Mouse (Mus musculus) spleen, adult 12 weeks (tissue): ENCODE results near the gene Wdr90.
"Not testable (repeated sequence)": the region's sequence is repeated elsewhere in the genome, so short reads cannot be mapped to it uniquely, and the experiment has no call there.

Experiments used
- DNase-seq: peaks from one replicate; pipeline ENCODE4 v3.0.0; 2022; ENCODE audit warnings: low spot score

Gene Wdr90

DNA sequence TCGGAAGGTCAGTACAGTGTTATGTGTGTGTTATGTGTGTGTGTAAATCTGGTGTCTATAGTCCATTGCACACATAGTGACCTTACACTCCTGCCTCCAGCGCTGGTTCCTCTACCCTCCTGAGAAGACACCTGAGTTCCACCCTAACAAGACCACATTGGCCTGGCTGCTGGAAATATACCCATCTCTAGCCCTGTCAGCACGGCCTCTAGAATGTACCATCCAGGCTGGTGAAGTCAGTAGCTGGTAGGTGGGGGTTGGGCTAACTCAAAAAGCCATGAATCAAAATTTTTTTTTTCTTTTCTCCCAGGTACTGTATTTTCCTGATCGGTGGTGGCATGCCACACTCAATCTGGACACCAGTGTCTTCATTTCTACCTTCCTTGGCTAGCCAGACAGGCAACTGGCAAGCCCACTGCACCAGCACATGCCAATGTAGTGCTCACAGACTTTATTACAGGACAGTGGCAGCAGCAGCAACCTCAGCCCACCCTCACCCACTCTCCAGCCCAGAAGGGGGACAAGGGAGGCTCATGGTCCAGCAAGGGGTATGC, 31.0 kb downstream of the Wdr90 start:
- DNase-seq: no peak

DNA sequence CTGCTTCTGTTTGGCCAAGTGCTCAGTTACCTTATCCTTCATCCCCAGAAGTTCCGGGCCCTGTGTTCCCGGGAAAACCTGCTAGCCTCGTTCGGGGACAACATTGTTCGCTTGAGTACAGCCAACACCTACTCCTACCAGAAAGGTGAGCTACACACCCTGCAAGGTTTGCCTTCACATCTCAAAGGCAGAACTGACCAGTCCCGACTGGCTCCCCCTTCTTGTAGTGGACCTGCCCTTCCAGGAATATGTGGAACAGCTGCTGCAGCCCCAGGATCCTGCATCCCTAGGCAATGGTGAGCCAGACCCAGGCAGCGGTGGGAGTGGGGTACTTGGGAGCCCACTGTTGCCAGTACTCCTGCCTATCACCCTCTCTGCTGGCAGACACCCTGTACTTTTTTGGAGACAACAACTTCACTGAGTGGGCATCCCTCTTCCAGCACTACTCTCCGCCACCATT, 31.7 kb downstream of the Wdr90 start:
- DNase-seq: no peak

DNA sequence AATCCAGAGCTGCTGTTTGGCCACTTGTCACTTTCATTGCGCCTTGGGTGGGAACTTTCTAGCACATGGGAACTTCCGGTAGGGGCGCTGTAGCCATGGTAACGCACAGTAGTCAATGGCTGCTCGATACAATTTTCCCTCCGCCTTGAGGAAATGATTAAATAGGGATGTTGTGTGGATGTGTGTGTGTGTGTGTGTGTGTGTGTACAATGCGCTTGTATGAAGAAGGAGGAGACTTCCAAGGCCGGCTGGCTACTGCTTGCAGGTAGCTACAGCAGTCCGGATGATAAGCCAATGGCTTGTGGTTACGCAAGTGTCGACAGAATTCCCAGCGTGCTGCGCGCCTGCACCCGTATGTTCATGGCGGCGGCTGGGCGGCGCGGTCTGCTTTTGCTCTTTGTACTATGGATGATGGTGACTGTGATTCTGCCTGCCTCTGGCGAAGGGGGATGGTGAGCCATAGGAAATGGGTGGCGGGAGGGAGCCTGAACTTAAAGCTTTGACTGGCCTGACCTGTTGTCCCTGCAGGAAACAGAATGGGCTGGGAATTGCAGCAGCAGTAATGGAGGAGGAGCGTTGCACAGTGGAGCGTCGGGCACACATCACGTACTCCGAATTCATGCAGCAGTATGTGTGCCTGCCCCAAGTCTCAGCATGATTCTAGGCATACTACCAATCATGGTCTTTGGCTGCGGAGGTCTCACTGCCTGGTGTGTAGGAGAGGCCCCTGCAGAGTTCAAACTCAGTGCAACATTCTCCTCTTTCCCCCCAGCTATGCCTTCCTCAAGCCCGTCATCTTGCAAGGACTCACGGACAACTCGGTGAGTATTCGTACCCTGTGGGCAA, 32.4 kb downstream of the Wdr90 start, which contains the start of gene Jmjd8:
Gene Jmjd8, plus strand, starts transcription at position 156 of the 846 bp plus-strand sequence.
- peak; percentile 56 for DNase-seq

DNA sequence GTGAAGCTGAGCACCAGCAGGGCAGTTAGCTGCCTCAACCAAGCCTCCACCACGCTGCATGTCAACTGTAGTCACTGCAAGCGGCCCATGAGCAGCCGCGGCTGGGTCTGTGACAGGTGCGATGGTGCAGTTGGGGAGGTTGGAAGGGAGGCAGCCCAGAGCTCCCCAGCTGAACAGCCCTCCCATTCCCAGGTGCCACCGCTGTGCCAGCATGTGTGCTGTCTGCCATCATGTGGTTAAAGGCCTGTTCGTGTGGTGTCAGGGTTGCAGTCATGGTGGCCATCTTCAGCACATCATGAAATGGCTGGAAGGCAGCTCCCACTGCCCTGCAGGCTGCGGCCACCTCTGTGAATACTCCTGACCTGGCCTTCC, 33.1 kb downstream of the Wdr90 start:
- DNase-seq: no peak

DNA sequence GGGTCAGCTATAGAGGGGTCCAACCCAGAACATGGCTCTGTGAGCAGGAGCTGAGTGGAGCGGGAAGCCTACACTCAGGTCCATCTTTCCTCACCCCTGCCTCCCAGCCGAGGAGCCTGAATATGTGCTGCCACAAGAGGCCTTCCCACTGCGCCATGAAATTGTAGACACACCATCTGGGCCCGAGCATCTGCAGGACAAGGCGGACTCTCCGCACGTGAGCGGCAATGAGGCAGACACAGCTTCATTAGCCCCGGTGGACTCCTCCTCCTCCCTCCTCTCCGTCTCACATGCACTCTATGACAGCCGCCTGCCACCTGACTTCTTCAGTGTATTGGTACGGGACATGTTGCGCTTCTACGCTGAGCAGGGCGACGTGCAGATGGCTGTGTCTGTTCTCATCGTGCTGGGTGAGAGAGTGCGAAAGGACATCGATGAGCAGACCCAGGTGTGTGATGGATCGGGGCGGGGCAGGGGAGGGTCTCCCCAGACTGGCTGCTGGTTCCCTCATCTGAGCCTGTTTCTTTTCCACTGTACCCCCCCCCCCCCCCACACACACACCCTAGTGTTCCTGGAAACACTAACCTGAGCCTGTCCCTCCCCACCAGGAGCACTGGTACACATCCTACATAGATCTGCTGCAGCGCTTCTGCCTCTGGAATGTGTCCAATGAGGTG, 33.6 kb downstream of the Wdr90 start:
- no peak for DNase-seq

DNA sequence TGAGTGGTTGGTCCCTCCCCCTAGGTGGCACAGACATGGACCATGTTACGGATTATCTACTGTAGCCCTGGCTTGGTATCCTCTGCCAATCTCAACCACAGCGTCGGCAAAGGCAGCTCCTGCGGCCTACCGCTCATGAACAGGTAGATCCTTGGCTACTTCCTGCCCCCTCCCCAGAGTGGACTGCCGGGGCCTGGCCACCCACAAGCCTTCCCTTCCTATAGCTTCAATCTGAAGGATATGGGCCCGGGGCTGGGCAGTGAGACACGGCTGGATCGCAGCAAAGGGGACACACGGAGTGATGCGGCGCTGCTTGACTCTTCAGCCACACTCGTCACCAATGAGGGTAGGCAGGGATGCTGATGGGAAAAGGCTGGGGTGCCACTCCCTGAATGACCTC, 34.3 kb downstream of the Wdr90 start:
- no peak for DNase-seq

DNA sequence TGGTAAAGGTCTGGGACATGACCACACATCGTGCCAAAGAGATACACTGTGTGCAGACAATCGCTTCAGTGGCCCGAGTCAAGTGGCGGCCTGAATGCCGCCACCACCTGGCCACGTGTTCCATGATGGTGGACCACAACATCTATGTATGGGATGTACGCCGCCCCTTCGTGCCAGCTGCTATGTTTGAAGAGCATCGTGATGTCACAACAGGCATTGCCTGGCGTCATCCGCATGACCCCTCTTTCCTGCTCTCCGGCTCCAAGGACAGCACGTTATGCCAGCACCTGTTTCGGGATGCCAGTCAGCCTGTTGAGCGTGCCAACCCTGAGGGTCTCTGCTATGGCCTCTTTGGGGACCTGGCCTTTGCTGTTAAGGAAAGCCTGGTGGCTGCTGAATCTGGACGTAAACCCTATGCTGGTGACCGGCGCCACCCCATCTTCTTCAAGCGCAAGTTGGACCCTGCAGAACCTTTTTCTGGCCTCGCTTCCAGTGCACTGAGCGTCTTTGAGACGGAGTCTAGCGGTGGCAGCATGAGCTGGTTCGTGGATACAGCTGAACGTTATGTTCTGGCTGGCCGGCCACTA, 35.2 kb downstream of the Wdr90 start:
- DNase-seq: no peak

DNA sequence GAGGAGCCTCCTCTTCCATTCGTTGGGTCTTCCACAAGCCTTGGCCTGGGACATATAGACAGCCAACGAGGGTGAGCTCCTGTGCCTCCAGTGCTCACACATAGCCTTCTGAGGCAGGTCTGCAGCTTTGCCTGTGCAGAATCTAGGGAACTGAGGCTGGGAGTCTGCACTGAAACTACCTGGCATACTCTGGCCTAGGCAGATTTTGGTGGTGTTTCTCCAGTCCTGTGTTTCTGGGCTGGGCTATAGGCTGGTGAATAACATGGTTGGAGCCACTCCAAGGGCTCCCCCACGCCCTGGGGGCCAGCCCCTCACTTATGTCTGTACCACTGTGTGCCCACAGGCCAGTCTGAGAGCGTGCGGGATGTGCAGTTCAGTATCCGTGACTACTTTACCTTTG, 36.0 kb downstream of the Wdr90 start:
- DNase-seq: no peak

DNA sequence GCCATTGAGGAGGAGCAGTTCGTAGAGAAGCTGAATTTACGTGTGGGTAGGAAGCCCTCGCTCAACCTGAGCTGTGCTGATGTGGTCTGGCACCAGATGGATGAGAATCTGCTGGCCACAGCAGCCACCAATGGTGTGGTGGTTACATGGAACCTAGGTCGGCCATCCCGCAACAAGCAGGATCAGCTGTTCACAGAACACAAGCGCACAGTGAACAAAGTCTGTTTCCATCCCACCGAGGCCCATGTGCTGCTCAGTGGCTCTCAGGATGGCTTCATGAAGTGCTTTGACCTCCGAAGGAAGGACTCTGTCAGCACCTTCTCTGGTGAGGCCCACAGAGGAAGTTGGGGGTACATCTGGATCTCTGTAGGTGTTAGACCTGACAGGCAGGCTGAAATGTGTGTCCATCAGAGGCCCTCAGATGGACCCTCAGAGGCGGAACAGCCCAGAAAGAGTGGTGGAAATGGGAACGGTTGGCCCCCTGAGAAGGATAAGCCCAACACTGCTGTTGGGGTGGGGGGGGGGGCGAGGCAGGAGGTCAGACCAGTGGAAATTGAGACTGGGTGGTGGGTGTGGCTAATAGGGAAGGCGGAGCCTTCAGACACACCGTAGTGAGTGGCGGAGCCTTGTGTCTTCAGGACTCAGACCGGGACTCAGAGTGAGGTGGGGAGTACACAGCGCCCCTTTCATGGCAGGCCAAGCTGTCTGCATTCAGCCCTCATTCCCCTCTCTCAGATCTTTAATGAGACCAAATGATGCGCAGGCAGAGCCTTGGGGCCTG, 36.7 kb downstream of the Wdr90 start:
- no peak for DNase-seq

DNA sequence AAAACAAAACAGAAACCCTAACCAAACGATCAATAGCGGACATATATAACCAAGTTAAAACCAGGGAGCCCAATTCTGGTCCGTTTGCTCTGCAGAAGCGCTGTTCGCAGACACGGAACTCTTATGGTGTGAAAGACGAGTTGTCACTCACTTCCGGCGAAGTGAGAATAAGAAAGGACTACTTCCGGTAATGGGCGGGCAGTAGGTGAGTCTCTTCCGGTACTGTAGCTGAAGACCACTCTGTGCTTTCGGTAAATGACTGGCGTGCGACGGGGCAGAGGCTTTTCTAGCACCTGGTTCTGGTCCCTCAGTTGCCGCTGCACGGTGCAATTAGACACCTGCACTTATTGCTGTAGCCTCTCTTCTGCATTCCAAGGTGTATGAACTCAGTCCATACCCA, 37.8 kb downstream of the Wdr90 start, which contains the start of gene Wdr24:
Gene Wdr24, plus strand, starts transcription at position 176 of the 400 bp plus-strand sequence.
- DNase-seq: peak; percentile 65

DNA sequence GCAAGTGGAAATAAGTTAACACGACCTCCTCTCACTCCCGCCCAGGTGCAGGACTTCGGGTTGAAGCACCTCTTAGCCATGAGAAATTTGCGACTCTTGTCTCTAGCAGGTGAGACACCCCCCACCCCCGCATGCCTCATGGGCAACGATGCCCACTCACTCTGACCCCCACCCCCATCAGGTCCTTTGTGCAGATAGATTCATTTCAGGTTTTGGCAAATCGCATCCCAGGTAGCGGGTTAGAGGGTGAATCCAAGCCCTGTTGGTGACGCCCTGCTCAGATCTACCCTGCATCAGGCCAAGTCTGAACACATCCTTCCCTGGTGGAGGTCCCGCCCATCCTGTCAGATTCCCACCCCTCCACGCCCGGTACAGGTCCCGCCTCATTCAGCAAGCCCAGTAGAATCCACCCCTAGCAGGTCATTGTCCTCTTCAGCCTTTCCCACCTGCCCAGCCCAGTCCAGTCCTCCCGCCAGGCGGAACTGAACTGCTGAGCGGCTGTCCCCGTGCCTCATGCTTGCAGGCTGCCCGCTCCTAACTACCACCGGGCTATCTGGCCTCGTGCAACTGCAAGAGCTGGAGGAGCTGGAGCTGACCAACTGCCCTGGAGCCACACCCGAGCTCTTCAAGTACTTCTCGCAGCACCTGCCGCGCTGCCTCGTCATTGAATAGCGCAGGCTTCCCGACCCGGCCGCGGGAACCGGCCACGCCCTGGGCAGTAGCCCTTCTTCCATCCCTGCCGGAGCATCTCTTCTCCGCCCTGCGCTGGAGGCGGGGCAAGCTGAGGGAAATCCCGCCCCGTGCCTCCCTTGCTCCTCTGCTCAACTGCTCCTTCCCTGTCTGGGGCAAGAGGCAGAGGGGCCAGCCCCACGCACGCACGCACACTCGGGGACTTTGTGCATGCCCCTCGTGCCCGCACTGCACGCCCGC, 42.2 kb downstream of the Wdr90 start:
- no peak for DNase-seq

DNA sequence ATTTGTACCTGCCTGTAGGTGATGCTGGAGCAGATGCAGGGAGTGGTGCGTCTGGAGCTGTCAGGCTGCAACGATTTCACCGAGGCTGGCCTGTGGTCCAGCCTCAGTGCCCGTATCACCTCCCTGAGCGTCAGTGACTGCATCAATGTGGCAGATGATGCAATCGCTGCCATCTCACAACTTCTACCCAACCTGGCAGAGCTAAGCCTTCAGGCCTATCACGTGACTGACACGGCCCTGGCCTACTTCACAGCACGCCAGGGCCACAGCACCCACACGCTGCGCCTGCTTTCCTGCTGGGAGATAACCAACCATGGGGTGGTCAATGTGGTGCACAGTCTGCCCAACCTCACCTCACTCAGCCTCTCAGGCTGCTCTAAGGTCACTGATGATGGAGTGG, 43.6 kb downstream of the Wdr90 start:
- no peak for DNase-seq

DNA sequence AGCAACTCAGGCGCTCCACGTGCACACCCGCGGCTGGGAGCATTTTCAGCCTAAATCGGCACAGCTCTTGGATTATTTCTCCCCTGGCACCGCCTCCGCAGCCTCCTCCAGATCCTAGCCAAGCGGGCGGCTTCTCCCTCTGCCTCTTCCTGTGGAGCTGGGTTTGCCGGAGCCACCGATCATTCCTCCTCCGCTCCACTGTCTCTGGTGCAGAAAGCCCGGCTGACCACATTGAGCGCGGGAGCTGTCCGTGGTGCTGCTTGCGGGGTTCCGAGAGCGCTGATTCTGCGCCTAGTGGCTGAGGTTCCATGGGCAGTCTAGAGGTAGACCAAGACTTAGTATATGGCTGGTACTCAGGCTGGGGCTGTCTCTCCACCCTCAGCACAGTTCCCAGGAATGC, 47.8 kb downstream of the Wdr90 start:
- no peak for DNase-seq

DNA sequence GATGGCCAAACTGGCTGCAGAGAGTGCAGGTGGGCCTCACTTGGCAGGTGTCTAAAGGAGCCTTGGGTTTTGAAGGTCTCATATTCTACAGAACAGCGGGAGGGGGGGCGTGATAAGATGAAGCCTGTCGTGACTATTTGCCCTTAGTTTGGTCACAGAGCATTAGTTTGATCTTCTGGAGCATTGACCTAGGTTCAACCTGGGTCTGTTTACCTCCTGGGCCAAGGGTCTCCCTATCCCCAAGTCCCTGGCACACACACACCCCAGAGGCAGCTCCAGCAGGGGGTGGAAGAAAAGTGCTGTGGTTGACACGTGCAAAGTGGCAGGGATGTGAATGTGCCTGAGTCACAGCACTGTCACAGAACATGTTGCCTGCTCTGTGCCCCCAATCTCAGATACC, 50.4 kb downstream of the Wdr90 start:
- no peak for DNase-seq

DNA sequence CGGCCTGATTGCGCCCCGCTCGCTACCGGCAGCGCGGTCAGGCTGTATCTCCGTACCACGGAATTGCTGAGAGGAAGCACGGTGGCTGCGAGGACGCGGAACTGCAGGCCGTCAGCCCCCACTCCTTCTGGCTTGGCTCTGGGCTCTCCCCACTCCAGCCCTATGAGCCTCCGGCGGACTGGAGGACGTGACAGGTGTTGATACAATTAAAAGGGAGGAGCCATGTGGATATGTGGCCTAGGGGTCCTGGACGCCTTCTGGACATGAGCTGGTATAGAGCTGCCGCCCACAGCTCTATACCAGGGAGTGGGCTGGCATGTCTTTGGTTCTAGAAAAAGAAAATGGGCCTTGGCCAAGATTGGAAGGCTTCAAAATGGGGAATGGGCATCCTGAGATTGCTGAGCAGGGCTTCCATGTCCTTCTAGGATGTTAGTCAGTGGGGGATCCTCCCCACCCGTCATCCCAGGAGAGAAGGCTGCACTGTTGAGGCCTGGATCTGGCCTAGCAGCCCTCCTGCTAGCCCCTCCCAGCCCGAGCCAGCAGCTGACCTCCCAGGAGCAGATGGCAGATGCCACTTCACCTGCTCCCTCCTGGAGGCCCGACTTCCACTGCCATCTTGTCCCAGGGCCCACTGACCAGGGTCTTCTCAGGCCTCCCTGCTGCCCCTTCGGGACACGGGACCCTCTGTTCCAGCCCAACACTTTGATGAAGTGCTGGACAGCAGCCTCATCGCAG, 51.5 kb downstream of the Wdr90 start:
- no peak for DNase-seq

DNA sequence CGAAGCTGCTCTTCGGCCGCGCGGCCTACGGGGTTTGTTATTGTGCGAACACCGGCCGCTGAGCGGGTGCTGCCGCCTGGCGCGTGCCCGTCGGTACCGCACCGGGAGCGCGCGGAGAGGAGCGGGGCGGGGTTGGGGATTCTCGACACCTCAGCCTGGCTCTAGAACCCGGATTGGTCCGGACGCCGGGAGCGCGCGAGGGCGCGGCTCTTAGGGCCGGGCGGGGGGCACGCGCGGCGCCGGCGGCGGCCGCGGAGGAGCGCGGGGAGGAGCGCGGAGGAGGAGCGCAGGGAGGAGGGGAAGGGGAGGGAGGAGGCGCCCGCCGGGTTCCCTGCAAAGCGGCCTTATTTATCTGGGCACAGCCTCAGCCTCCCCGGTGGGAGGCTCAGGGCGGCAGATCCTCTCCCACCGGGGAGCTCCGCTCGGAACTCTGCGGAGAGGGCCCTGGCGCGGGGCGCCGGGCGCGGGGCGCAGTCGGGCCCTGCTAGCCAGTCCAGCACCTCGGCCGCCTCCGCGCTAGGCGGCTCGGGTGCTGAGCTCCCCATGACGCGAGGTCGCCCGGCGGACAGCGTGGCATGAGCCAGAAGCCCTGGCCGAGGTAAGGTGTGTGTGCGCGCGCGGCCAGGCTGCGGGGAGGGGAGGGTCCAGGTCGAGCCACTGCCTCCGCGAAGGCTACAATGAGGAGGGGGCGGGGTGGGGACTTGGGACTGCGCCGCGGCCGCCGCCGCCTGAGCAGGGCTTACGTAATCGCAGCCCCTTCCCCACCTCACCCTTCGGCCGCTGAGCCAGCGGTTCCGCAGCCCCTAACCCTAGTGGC, 52.3 kb downstream of the Wdr90 start, which contains the start of gene Fbxl16:
Gene Fbxl16, plus strand, starts transcription at position 297 of the 817 bp plus-strand sequence.
- no peak for DNase-seq

DNA sequence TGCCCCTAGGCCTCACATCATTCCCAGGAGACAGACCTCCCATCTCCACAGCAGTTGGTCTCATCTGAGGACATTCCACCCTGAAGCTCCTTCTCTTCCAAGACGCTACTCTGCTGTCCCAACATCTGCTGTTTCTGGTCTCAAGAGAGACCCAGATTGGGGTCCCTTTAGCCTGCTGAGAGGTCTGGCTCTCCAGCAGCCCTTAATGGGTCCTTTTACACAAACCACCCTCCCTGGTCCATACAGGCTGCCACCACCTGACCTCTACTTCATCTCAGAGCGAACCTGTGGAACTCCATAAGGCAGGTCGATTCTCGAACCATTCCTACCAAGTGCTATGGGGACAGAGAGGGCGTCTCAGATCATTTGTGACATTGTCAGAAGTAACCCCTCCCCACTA, 53.3 kb downstream of the Wdr90 start:
- DNase-seq: no peak

DNA sequence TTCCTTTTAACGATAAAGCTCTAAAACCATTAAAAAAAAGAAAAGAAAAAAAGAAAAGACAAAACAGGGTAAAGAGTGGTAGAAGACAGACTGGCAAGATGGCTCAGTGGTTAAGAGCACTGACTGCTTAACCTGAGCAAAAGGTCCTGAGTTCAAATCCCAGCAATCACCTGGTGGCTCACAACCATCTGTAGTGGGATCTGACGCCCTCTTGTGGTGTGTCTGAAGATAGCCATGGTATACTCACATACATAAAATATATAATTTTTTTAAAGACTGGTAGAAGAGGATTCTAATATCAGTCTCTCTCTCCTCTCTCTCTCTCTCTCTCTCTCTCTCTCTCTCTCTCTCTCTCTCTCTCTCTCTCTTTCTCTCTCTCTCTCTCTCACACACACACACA, 53.8 kb downstream of the Wdr90 start:
- not testable (repeated sequence) for DNase-seq

DNA sequence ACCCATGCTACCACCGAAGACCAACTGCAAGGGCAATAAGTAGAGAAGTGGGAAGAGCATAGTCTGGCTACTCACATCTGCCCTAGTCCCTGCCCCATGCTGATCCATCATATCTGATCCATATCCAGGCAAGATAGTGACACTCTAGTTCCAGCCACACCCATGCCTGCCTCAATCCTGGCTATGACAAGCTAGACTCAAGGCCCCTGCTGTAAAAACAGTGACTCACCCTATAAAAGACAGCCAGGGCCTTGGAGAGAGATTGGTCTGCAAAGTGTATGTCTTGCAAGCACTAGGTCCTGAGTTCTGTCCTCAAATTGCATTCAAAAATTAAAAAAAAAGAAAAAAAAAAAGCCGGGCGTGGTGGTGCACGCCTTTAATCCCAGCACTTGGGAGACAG, 54.8 kb downstream of the Wdr90 start:
- no peak for DNase-seq
